Mouse (Mus musculus) cortical plate, adult 2 months (tissue): ENCODE results near the gene Fbxo41.

Experiments used
- CTCF ChIP-seq: fragments of 200-500 bp; IDR thresholded peaks from 2 replicates; pipeline ENCODE4 v1.5.1; 2011; ENCODE audit warnings: mild to moderate bottlenecking, control low read depth, low read length; ENCODE audit not compliant: insufficient read depth; ENCODE audit errors: extremely low read depth
- POLR2A ChIP-seq: fragments of 200-500 bp; IDR thresholded peaks from 2 replicates; pipeline ENCODE4 v1.6.1; 2011; ENCODE audit warnings: mild to moderate bottlenecking, low read length, control low read depth; ENCODE audit not compliant: insufficient read depth; ENCODE audit errors: extremely low read depth

- no peak for TF ChIP-seq CTCF
- TF ChIP-seq POLR2A, result no peak
Observed at GRCm38 (mm10) chr6:85544251-85544881, 41.6 kb upstream of the Fbxo41 start.
